Mouse (Mus musculus): ENCODE data around the gene Stk39.

Stk39 gene

DNA sequence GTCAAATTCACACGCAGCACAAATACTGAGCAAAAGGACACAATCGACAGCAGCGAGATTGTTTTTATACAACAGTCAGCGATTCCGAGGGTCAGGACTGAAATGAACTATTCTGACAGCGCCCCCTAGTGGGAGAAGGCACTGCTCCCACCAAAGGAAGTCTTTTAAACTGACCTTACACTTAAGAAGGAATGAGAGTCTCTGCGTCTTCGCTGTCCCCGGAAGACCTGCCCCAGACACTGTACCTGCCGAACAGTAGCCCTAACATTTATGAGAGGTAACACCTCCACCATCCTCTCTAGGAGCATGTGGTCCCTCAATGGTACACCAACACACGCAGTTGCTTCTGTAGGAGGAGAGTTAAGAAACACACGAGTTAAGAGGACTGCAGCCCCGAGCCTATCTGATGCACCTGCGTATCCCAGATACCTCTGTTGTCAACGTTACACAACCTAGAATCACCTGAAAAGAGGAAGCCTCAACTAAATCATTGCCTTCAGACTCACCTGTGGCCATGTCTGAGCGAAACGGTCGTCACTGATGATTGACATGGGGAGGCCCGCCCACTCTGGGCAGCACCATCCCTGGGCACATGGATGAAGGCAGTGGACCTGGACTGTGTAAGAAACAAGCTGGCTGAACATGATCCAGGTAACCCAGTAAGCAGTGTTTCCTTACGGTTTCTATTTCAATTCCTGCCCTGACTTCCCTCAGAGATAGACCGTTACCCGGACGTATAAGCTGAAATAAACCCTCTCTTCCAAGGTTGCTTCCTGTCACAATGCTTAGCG is 122.3 kb downstream of the Stk39 start:
- DNase-seq (ENCODE audit: low read depth in 2 of 2, low spot score in 2 of 2), result peak; percentile 38 to 49

- no peak for DNase-seq (ENCODE audit: low read depth in 2 of 2, low spot score in 2 of 2)
These were observed 123.1 kb downstream of the Stk39 start for GRCm38 (mm10) chr2:68348966-68349365.

GRCm38 (mm10) chr2:68346606-68347237 is 125.3 kb downstream of the Stk39 start:
- DNase-seq (ENCODE audit: low read depth in 2 of 2, low spot score in 2 of 2), result no peak

- no peak for DNase-seq (ENCODE audit: low read depth in 2 of 2, low spot score in 2 of 2)
These were observed 126.8 kb downstream of the Stk39 start for GRCm38 (mm10) chr2:68345269-68345668.

GRCm38 (mm10) chr2:68343751-68344150 is 128.3 kb downstream of the Stk39 start:
- no peak for DNase-seq (ENCODE audit: low read depth in 2 of 2, low spot score in 2 of 2)

- DNase-seq (ENCODE audit: low read depth in 2 of 2, low spot score in 2 of 2), result no peak
These were observed 129.9 kb downstream of the Stk39 start for GRCm38 (mm10) chr2:68342122-68342646.

DNA sequence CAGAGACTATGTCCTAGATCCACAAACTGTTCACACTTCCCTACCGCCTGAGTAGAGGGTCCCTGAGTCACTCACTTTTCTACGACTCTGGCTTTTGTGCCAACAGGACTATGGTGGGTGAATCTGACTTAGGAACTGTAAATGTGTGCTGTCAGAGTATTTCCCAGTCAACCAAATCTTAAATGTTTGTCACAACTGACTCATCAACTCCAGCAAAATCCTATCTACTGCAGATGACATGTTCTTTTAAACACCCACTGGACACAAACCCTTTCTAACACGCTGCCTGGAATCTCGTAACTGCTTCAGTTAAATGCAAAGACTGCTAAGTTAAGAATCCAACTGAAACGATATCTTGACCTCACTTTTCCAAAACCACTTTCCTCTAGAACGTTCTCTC is 135.2 kb downstream of the Stk39 start:
- DNase-seq (ENCODE audit: low read depth in 2 of 2, low spot score in 2 of 2), result no peak

- DNase-seq (ENCODE audit: low read depth in 2 of 2, low spot score in 2 of 2), result no peak
These were observed 137.1 kb downstream of the Stk39 start for GRCm38 (mm10) chr2:68334945-68335344.

DNA sequence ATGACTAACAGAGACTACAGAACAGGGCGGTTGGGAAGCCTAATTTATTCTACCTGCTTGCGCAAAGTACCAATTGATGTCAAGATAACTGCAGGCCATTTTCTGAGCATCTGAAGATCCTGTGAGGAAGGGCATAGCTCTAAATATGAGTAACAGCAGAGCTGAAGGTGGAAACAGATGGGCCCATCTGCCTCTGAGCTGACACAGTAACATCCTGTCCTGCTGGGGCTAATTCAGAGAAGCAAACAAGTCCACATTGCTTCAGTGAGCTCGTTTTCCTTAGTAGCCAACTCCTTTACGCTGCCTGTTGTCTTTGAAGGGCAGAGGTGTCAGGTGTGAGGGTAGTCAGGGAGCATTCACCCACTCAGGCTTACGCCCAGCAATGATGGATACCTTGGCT is 146.8 kb downstream of the Stk39 start:
- no peak for DNase-seq (ENCODE audit: low read depth in 2 of 2, low spot score in 2 of 2)

- DNase-seq (ENCODE audit: low read depth in 2 of 2, low spot score in 2 of 2), result no peak
These were observed 150.8 kb downstream of the Stk39 start for GRCm38 (mm10) chr2:68321230-68321629.

- DNase-seq (ENCODE audit: low read depth in 2 of 2, low spot score in 2 of 2), result no peak
These were observed 151.4 kb downstream of the Stk39 start for GRCm38 (mm10) chr2:68320670-68321069.

DNA sequence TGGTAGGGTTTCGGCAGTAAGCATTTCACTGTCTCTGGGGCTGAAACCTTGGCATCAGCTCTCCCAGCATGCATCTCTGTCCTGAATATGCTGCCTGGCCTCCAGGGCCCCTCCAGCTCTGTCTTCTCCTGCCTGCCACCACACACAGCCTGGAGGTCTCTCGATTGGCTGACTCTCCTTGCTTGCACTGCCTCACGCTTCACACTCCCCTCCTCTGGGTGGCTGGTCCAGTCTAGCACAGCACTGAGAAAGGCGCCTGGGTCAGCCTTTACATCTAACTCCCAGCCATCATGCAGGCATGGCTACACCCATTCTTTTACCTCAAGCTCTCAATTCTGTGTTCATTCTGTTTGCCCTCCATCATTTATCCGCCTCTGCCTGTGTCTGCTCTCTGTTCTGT is 153.6 kb downstream of the Stk39 start:
- no peak for DNase-seq (ENCODE audit: low read depth in 2 of 2, low spot score in 2 of 2)

GRCm38 (mm10) chr2:68317895-68318294 is 154.2 kb downstream of the Stk39 start:
- no peak for DNase-seq (ENCODE audit: low read depth in 2 of 2, low spot score in 2 of 2)

GRCm38 (mm10) chr2:68317452-68317851 is 154.6 kb downstream of the Stk39 start:
- no peak for DNase-seq (ENCODE audit: low read depth in 2 of 2, low spot score in 2 of 2)

GRCm38 (mm10) chr2:68315258-68315657 is 156.8 kb downstream of the Stk39 start:
- no peak for DNase-seq (ENCODE audit: low read depth in 2 of 2, low spot score in 2 of 2)

DNA sequence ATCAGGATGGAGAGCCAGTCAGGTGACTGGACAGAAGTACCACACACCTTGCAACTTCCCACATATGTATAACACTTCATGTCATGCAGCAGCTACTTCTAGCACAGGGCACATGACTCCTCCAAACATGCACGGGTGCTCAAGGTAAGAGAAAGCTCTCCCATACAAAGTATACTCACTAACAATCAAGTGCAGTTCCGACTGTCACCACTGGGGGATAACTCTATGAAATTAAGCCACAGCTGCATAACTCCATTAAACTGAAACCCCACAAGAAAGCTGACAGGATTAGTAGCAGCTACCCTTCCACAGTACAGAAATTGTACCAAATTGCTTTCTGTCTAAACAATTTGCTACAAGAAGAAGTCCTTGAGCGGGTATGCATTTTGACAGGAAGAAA is 161.9 kb downstream of the Stk39 start:
- peak in 1 of 2 experiments; percentile 5 for DNase-seq (ENCODE audit: low read depth in 2 of 2, low spot score in 2 of 2)

- no peak for DNase-seq (ENCODE audit: low read depth in 2 of 2, low spot score in 2 of 2)
These were observed 165.5 kb downstream of the Stk39 start for GRCm38 (mm10) chr2:68306519-68306918.

GRCm38 (mm10) chr2:68304771-68305460 is 167.2 kb downstream of the Stk39 start:
- no peak for DNase-seq (ENCODE audit: low read depth in 2 of 2, low spot score in 2 of 2)

DNA sequence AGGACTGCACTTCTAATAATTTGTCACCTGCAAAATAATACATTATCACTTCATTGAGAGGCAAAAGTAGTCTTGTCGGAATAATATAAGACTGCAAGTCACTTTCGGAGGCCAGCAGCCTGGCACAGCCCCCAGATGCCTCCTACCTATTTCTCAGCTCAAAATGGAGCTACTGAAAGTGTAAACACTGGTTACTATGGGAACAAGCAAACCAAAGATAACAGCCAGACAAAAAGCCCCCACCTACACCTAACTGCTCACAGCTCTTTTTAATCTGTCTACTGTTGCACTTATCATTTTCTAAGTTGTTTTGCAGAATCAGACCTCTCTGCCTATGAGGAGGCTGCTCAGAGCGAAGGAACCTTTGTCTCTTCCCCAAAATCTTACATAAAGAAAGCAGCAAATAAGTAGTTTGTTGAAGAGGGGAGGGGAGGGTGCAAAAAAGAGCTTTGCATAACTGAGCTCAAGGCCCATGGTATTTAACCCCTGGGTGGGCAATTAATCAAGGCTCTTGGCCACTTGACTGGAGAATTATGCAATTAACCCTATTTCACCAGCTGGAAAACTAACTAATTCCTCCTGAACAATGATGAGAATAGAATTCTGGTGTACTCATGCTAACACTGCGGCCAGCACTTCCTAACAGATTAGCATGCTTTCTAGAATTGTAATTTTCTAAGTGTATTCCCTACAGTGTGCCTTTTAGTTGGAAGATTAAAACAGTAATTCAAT is 170.1 kb downstream of the Stk39 start:
- DNase-seq (ENCODE audit: low read depth in 2 of 2, low spot score in 2 of 2), result no peak

DNA sequence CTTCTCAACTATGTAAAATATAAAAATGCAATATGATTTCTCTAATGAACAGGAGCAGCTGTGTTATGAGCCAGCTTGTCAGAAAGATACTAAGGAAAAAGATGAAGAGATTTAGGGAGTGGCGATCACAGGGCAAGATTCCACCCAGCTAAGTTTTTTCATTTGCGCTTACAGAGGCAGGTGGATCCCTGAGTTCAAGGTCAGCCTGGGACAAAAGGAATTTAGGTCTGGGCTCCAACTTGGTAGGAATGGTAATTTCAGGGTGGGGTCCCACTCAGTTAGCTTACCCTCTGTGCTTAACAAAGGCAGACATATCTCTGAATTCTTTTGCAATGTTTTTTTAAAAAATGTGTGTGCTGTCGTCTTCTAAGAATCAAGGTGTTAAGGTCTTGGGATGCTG is 173.7 kb downstream of the Stk39 start:
- DNase-seq (ENCODE audit: low read depth in 2 of 2, low spot score in 2 of 2), result no peak

DNA sequence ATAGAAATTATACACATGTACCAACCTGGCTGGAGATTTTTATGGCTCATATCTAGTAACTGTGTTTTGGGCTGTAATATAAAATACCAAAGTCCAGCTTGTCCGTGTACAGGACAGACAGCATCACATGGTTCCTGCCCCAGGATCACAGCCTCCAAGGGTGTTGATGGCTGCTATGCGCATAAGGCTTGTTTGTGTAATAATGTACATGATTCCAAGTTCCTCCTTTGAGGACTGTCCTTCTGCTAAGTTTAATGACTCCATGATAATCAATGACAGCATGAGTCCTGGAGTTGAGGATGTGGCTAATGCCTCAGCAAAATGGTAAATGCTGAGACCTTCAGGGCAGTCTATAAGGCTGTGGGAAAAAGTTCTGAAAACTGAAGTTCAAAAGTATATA is 174.1 kb downstream of the Stk39 start:
- DNase-seq (ENCODE audit: low read depth in 2 of 2, low spot score in 2 of 2), result no peak

All from CD8-positive naive resting alpha-beta T cell, adult 2 months (primary cell).